Mouse (Mus musculus) ES-E14 (cell line): ENCODE data around the gene Irak1bp1. TPM values are rescaled to one million over a fixed set of nuclear protein-coding genes. Genes with fewer than 3 reads are reported as not detected.

Experiments used
- DNase-seq: peaks from one replicate; pipeline ENCODE4 v3.0.0-alpha.2; 2013; ENCODE audit warnings: low read depth, low spot score
- H3K27ac ChIP-seq: 2 replicates; pipeline ENCODE4 v1.5.1; 2012; ENCODE audit warnings: low read depth, mild to moderate bottlenecking, low read length, moderate library complexity, mixed read lengths; ENCODE audit not compliant: poor library complexity, insufficient read depth, severe bottlenecking
- H3K36me3 ChIP-seq: 2 replicates; pipeline ENCODE4 v1.6.1; 2012; ENCODE audit warnings: mild to moderate bottlenecking, low read length, moderate library complexity, mixed read lengths; ENCODE audit not compliant: control insufficient read depth, poor library complexity, insufficient read depth, severe bottlenecking
- H3K4me1 ChIP-seq, 2 experiments: fragments of 150-350 bp in 1 of 2; sonication (generic) in 1 of 2; 2 replicates each; pipeline ENCODE4 v1.6.1; 2012; ENCODE audit warnings: low read length in 2 of 2, mild to moderate bottlenecking in 1 of 2, mixed read lengths in 1 of 2; ENCODE audit not compliant: control insufficient read depth in 2 of 2, insufficient read depth in 2 of 2, poor library complexity in 1 of 2
- H3K4me3 ChIP-seq, 2 experiments: fragments of 150-350 bp in 1 of 2; sonication (generic) in 1 of 2; 2 replicates each; pipeline ENCODE4 v1.5.1; 2012; ENCODE audit warnings: low read length in 2 of 2, low read depth in 1 of 2, mild to moderate bottlenecking in 1 of 2, mixed read lengths in 1 of 2; ENCODE audit not compliant: insufficient read depth in 1 of 2, poor library complexity in 1 of 2, severe bottlenecking in 1 of 2
- H3K9ac ChIP-seq: 2 replicates; pipeline ENCODE4 v1.6.1; 2012; ENCODE audit warnings: low read depth, mild to moderate bottlenecking, low read length, mixed read lengths; ENCODE audit not compliant: poor library complexity, insufficient read depth, severe bottlenecking
- H3K9me3 ChIP-seq: fragments of 150-350 bp; sonication (generic); 2 replicates; pipeline ENCODE4 v1.6.1; 2012; ENCODE audit warnings: low read depth, mild to moderate bottlenecking, low read length; ENCODE audit not compliant: control insufficient read depth, insufficient read depth
- CHD2 ChIP-seq: IDR thresholded peaks from 2 replicates; pipeline ENCODE4 v1.6.1; 2014; ENCODE audit warnings: mild to moderate bottlenecking, low read depth, low read length, inconsistent platforms
- HCFC1 ChIP-seq: IDR thresholded peaks from 2 replicates; pipeline ENCODE4 v1.6.1; 2012; ENCODE audit warnings: low read length, inconsistent platforms, borderline replicate concordance; ENCODE audit not compliant: insufficient read depth
- MAFK ChIP-seq: IDR thresholded peaks from 2 replicates; pipeline ENCODE4 v1.6.1; 2014; ENCODE audit warnings: mild to moderate bottlenecking, low read depth, low read length, inconsistent platforms; ENCODE audit not compliant: insufficient read depth
- ZC3H11A ChIP-seq: IDR thresholded peaks from 2 replicates; pipeline ENCODE4 v1.6.1; 2012; ENCODE audit warnings: low read depth, mild to moderate bottlenecking, inconsistent platforms, low read length, borderline replicate concordance
- ZNF384 ChIP-seq: IDR thresholded peaks from 2 replicates; pipeline ENCODE4 v1.6.1; 2012; ENCODE audit warnings: low read depth, low read length, inconsistent platforms
- in situ Hi-C, 2 experiments: fragments of 600-800 bp; cut with MboI; formaldehyde crosslinking; loops; one replicate each; pipeline ENCODE4 v1.15.1; 2025; ENCODE audit warnings: low sequenced_read_pairs in 2 of 2, inconsistent platforms in 1 of 2; ENCODE audit not compliant: unreplicated experiment in 2 of 2
- total RNA-seq: library from RNA; depleted of rRNA; stranded (reverse); fragments of 300-350 nt; gene quantifications from 2 replicates; pipeline ENCODE4 v1.2.3, GENCODE M21; 2012; rRNA removed

Irak1bp1 gene
- total RNA-seq, 1 experiment: 11.2 TPM

DNA sequence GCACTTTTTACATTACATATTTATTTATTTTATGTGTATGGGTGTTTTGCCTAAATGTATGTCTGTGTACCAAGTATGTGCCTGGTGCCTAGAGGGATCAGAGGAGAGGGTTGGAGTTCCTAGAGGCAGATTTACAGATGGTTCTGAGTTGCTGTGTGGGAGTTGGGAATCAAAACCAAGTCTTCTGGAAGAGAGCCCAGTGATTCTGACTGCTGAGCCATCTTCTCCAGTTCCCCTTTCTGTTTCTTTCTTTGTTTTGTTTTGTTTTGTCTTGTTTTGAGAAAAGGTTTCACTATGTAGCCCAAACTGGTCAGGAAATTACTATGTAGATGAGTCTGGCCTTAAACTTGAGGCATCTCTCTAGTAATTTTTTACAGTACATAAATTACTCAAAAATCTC is 59.3 kb downstream of the Irak1bp1 start:
- in situ Hi-C loops: no loop called here
- Histone ChIP-seq H3K4me3 (no peak overlapping the region), H3K9ac (no peak overlapping the region), H3K36me3 (peaks cover 3% of the 10 kb centered on the region), H3K4me1 (no peaks in the 10 kb centered on the region), H3K9me3 (no peaks in the 10 kb centered on the region), H3K27ac (no peak overlapping the region)
- no peak for DNase-seq
- TF ChIP-seq ZC3H11A: no peak
- TF ChIP-seq CHD2: no peak
- no peak for TF ChIP-seq ZNF384
- TF ChIP-seq MAFK: no peak
- no peak for TF ChIP-seq HCFC1

Other genes starting within 250 kb of the Irak1bp1 start
- 52.4 and 56.7 TPM in 2 replicates for gene Phip, start 146.0 kb downstream of the Irak1bp1 start, total RNA-seq